Mouse (Mus musculus) forelimb bud, embryonic 11.5 days (tissue): ENCODE data around the gene Insl5.

Experiments
- DNase-seq: peaks from one replicate; pipeline ENCODE4 v3.0.0-alpha.2; 2012; ENCODE audit warnings: low read depth, low spot score

Insl5 gene

GRCm38 (mm10) chr4:102990016-102990415 lies 36.6 kb downstream of the Insl5 start:
- no peak for DNase-seq

DNA sequence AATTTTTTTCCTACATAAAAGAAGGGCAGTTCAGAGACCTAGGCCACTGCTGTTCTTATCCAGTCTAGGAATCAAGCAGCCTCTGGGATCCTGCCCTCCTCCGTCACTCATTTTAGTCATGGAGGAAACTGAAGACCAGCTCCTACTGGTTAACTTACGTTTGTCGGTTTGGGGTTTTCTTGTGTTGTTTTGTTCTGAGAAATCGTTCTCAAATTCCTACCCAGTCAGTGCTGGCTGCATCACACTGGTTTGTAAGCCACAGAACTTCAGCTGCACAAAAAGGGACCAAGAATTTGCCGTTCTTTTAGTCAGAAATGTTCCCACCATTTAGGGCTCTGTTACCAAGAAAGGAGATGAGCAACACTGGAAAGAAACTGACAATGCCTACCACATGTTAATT lies 37.3 kb downstream of the Insl5 start:
- DNase-seq, result no peak

GRCm38 (mm10) chr4:102988526-102988925 lies 38.1 kb downstream of the Insl5 start:
- DNase-seq, result no peak

GRCm38 (mm10) chr4:102987756-102988155 lies 38.9 kb downstream of the Insl5 start:
- DNase-seq, result no peak

GRCm38 (mm10) chr4:102987325-102987724 lies 39.3 kb downstream of the Insl5 start:
- no peak for DNase-seq

DNA sequence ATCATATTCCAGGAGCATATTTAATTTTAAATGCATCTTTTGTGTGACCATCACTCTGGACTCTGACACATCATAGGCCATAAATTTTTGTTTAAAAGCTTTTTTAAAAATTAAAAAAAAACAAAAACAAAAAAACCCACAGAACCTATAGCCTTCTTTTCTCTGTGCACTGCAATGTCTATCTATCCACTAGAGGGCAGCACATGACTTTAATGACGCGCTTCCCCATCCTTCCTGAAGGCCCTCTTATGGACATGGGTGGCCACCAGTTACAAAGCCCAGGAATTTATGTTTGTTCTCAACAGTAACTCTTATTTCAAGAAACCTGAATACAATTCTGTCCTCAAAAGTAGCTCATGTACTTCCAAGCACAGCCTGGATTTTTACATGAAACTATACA lies 39.7 kb downstream of the Insl5 start:
- DNase-seq, result peak; percentile 78

GRCm38 (mm10) chr4:102986173-102986572 lies 40.5 kb downstream of the Insl5 start:
- no peak for DNase-seq

GRCm38 (mm10) chr4:102981709-102982108 lies 44.9 kb downstream of the Insl5 start:
- no peak for DNase-seq

DNA sequence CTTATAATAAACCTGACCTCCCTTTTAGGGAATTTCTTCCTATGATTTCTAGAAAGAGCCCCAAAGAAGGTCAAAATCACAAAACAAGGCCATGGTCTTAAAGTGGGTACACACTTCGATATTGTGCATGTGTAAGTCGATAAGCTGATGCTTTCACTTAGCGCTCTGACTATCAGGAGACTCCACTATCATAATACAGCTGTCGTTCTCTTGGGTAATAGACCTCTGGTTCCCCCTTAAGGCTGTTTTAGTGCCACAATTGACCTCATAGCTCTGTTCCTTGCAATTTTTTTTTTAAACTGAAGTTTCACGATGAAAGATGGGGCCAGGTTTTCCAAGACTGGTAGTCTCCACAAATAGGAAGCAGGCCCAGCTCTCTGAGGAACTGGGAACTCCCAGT lies 47.3 kb downstream of the Insl5 start:
- DNase-seq, result no peak

GRCm38 (mm10) chr4:102978440-102978839 lies 48.2 kb downstream of the Insl5 start, which contains the start of gene Tctex1d1:
Tctex1d1 (plus strand) TSS chr4:102978606.
- DNase-seq, result no peak

GRCm38 (mm10) chr4:102977778-102978321 lies 48.8 kb downstream of the Insl5 start:
- no peak for DNase-seq

DNA sequence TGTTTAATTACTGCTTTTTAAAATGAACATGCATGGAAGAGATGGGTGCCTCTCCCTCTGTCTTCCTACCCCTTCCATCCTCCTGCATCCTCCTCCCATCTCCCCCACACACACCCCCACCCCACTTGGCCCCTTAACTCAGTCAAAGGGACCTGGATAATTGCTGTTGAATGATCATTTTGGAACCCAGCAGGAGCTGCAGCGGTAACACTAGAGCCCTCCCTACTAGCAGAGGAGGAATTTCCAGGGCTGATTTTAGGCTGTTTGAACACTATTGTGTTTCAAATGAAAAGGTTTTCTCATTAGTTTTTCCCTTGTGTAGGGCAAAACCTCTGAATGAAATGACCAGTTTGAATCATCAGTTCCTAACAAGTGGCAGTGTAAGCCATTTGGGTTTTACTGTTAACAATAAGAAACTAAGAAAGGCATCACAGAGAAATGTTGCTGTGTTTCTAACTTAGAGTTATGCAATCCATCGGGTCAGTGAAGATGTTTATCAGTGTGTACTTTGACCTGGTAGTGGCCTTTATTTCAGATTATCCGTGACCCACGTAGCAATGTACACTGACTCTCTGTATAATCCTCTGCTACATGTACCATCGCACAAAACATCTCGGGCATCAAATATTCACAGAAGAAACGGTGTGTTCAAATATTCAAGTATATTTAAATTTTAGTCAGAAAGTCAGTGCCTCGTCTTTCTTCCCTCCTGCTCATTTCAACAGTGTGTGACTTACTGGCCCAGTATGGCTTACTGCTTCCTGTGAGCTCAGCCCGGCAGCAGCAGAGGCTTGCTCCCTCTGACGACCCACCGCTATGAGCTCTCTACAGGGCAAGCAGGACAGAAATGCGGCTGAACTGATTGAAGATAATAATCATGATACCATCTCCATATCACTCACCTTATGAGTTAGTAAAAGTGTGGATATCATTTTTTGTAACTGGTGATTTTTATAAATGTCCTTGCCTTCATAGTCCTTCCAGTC lies 50.1 kb downstream of the Insl5 start:
- no peak for DNase-seq

- no peak for DNase-seq
Measured at GRCm38 (mm10) chr4:102974172-102974571, 52.5 kb downstream of the Insl5 start.

- no peak for DNase-seq
Measured at GRCm38 (mm10) chr4:102972071-102972470, 54.6 kb downstream of the Insl5 start.

GRCm38 (mm10) chr4:102971159-102971558 lies 55.5 kb downstream of the Insl5 start:
- DNase-seq, result no peak

GRCm38 (mm10) chr4:102969599-102969998 lies 57.0 kb downstream of the Insl5 start:
- DNase-seq, result no peak
